Mouse (Mus musculus) limb, embryonic 14.5 days (tissue): ENCODE data around the gene Gin1. TPM values are rescaled to one million over a fixed set of nuclear protein-coding genes. Genes with fewer than 3 reads are reported as not detected.

Experiments
- ATAC-seq: fragments of 200-750 bp; cut with Nextera tagmentation; 2 replicates; pipeline ENCODE4 v1.8.0; 2017; ENCODE audit warnings: low read depth, moderate number of reproducible peaks, moderate TSS enrichment; ENCODE audit not compliant: low FRiP score
- DNase-seq: peaks from one replicate; pipeline ENCODE4 v3.0.0-alpha.2; 2015; ENCODE audit warnings: low spot score
- H3K27ac ChIP-seq: fragments of 300-500 bp; sonication (generic); replicated peaks from 2 replicates; pipeline ENCODE4 v1.5.1; 2014; ENCODE audit warnings: low read depth, mild to moderate bottlenecking, low read length, moderate library complexity, mixed read lengths
- H3K27me3 ChIP-seq: fragments of 300-500 bp; sonication (generic); 2 replicates; pipeline ENCODE4 v1.6.1; 2014; ENCODE audit warnings: low read length, mixed read lengths; ENCODE audit not compliant: control insufficient read depth, insufficient read depth
- H3K36me3 ChIP-seq: fragments of 300-500 bp; sonication (generic); 2 replicates; pipeline ENCODE4 v1.6.1; 2014; ENCODE audit warnings: mild to moderate bottlenecking, low read length, moderate library complexity, mixed read lengths; ENCODE audit not compliant: control insufficient read depth, insufficient read depth
- H3K4me1 ChIP-seq: fragments of 300-500 bp; sonication (generic); 2 replicates; pipeline ENCODE4 v1.6.1; 2014; ENCODE audit warnings: antibody characterized with exemption, low read length, mixed read lengths; ENCODE audit not compliant: control insufficient read depth, insufficient read depth
- H3K4me2 ChIP-seq: fragments of 300-500 bp; sonication (generic); replicated peaks from 2 replicates; pipeline ENCODE4 v1.6.1; 2014; ENCODE audit warnings: low read depth, mild to moderate bottlenecking, low read length, moderate library complexity; ENCODE audit not compliant: severe bottlenecking
- H3K4me3 ChIP-seq: fragments of 300-500 bp; sonication (generic); replicated peaks from 2 replicates; pipeline ENCODE4 v1.5.1; 2014; ENCODE audit warnings: low read length
- H3K9ac ChIP-seq: fragments of 300-500 bp; sonication (generic); 2 replicates; pipeline ENCODE4 v1.6.1; 2014; ENCODE audit warnings: mild to moderate bottlenecking, low read depth, low read length, moderate library complexity; ENCODE audit not compliant: severe bottlenecking
- H3K9me3 ChIP-seq: fragments of 300-500 bp; sonication (generic); 2 replicates; pipeline ENCODE4 v1.6.1; 2016; ENCODE audit warnings: low read length; ENCODE audit not compliant: control insufficient read depth
- POLR2A ChIP-seq: fragments of 200-500 bp; IDR thresholded peaks from 2 replicates; pipeline ENCODE4 v1.8.0; 2012; ENCODE audit warnings: inconsistent platforms, mild to moderate bottlenecking, moderate library complexity, borderline replicate concordance; ENCODE audit not compliant: insufficient read depth, insufficient read length; ENCODE audit errors: extremely low read depth
- WGBS: fragments of 180-500 bp; shearing (Covaris S2); extraction: QIAGEN DNeasy Blood & Tissue Kit; methylation state at CpG from one replicate; pipeline ENCODE4 v1.1.7; 2014; 5-methylcytosine and 5-hydroxymethylcytosine counted together
- polyA plus RNA-seq, 2 experiments: library from polyadenylated mRNA; depleted of rRNA in 1 of 2; stranded (reverse) in 1 of 2; unstranded in 1 of 2; fragments of >200 nt; fragmentation: Nextera tagmentation in 1 of 2; extraction: Ambion mirVana in 1 of 2; gene quantifications; 2 replicates each; pipeline versions ENCODE4 v1.2.1 to v1.2.3; 2012 to 2014

Gin1 gene
- polyA plus RNA-seq, 2 experiments: 8.6 to 13.3 TPM

- TF ChIP-seq POLR2A: no peak
Measured at GRCm38 (mm10) chr1:97828087-97828486, 58.1 kb downstream of the Gin1 start.

GRCm38 (mm10) chr1:97833466-97834353 lies 63.7 kb downstream of the Gin1 start:
- DNase-seq: peak; percentile 44
- no peak for TF ChIP-seq POLR2A
- Histone ChIP-seq H3K36me3 (0 out of 2 replicates have a peak, but pooled peaks cover 3% of the 10 kb centered on the region), H3K4me1 (peaks cover 5% of the 10 kb centered on the region; the same call in 1 of the 2 replicates), H3K9ac (no peak overlapping the region), H3K27ac (0 out of 2 replicates have a peak overlapping the region, but pooled peaks have one; percentile 33), H3K27me3 (no peaks in the 10 kb centered on the region), H3K9me3 (no peaks in the 10 kb centered on the region), H3K4me2 (no peak overlapping the region), H3K4me3 (no peak overlapping the region)
- 68% methylated on average over 5 of the region's 5 CpGs for WGBS
- peak; percentile 23; the same call in 1 of the 2 replicates for ATAC-seq

More at GRCm38 (mm10) chr1:97828087-97828486, 58.1 kb downstream of the Gin1 start:
- no peaks in the 10 kb centered on the region for H3K27me3 ChIP-seq
- 0 out of 2 replicates have a peak, but pooled peaks cover 3% of the 10 kb centered on the region for H3K36me3 ChIP-seq
- H3K4me3 ChIP-seq: no peak overlapping the region
- H3K4me2 ChIP-seq: no peak overlapping the region
- 93% methylated on average over 5 of the region's 5 CpGs for WGBS
- H3K9ac ChIP-seq: no peak overlapping the region
- DNase-seq (no peak), ATAC-seq (no peak)
- H3K27ac ChIP-seq: no peak overlapping the region
- no peaks in the 10 kb centered on the region for H3K9me3 ChIP-seq
- H3K4me1 ChIP-seq: no peaks in the 10 kb centered on the region

GRCm38 (mm10) chr1:97834354-97834822 lies 64.4 kb downstream of the Gin1 start:
- Histone ChIP-seq H3K27me3 (no peaks in the 10 kb centered on the region), H3K4me2 (no peak overlapping the region), H3K4me1 (peaks cover 5% of the 10 kb centered on the region; the same call in 1 of the 2 replicates), H3K9me3 (no peaks in the 10 kb centered on the region), H3K36me3 (0 out of 2 replicates have a peak, but pooled peaks cover 4% of the 10 kb centered on the region), H3K27ac (0 out of 2 replicates have a peak overlapping the region, but pooled peaks have one; percentile 33), H3K9ac (no peak overlapping the region), H3K4me3 (no peak overlapping the region)
- DNase-seq: no peak
- no peak for TF ChIP-seq POLR2A
- no peak for ATAC-seq
- WGBS: 84% methylated on average over 5 of the region's 5 CpGs

Other genes with a start within 250 kb of the Gin1 start
- gene D1Ertd622e, start 108.1 kb upstream of the Gin1 start, polyA plus RNA-seq (2012; rRNA removed): 12.8 and 14.1 TPM in 2 replicates
- gene D1Ertd622e, start 108.1 kb upstream of the Gin1 start, polyA plus RNA-seq (2014; fragmentation: Nextera tagmentation; extraction: Ambion mirVana): 14.7 and 15.0 TPM in 2 replicates
- 20.9 and 22.3 TPM in 2 replicates for gene Ppip5k2, start 239 bp downstream of the Gin1 start, polyA plus RNA-seq (2012; rRNA removed)
- gene Ppip5k2, start 239 bp downstream of the Gin1 start, polyA plus RNA-seq (2014; fragmentation: Nextera tagmentation; extraction: Ambion mirVana): 25.7 and 32.7 TPM in 2 replicates